Mouse (Mus musculus): Measurements from ENCODE around the gene Chl1.

Gene Chl1

DNA sequence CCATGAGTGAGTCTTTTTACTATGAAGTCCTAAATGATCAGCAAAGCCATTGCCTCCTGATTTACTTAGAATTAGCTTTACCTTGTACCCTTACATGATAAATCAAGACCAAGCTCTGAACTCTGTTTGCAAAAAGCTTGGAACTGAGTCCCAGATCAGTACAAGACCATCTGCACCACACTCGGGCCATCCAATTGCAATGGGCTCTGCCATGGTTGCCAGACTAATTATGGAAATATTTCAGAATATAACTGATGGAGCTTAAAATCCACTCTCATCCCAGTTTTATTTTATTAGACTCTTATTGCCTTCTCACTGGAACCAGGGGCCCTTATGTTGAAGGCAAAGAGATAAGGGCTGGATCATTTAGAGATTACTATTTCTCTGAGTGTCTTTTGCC is 284.9 kb downstream of the Chl1 start:
- no peak for DNase-seq (ENCODE audit: low spot score in 2 of 2)

Data from spleen, postnatal 36 days (tissue).